Mouse (Mus musculus): ENCODE results near the gene Fabp1.

GRCm38 (mm10) chr6:71153486-71153885 lies 46.1 kb upstream of the Fabp1 start:
- TF ChIP-seq ZNF384 (IDR thresholded peaks at IDR 0.05; ENCODE audit: low read depth, low read length) (no peak), HCFC1 (IDR thresholded peaks at IDR 0.05; ENCODE audit: borderline replicate concordance, insufficient read depth, low read length) (no peak), CHD2 (IDR thresholded peaks at IDR 0.05; ENCODE audit: low read depth, low read length) (no peak), MAFK (IDR thresholded peaks at IDR 0.05; ENCODE audit: insufficient read depth, low read depth, low read length) (no peak), ZC3H11A (IDR thresholded peaks at IDR 0.05; ENCODE audit: borderline replicate concordance, low read depth, low read length) (no peak)
